Mouse (Mus musculus) olfactory bulb, adult 2 months (tissue): ENCODE measurements around the gene Cntnap2. TPM values are rescaled to one million over a fixed set of nuclear protein-coding genes. Genes with fewer than 3 reads are reported as not detected.
"Not testable (repeated sequence)": the region's sequence is repeated elsewhere in the genome, so short reads cannot be mapped to it uniquely, and the experiment has no call there.

Experiments
- H3K27ac ChIP-seq: fragments of 200-500 bp; 2 replicates; pipeline ENCODE4 v1.5.1; 2012; ENCODE audit warnings: low read depth, low read length; ENCODE audit not compliant: insufficient read depth
- H3K4me1 ChIP-seq: fragments of 200-500 bp; 2 replicates; pipeline ENCODE4 v1.6.1; 2012; ENCODE audit warnings: low read length; ENCODE audit not compliant: control insufficient read depth, insufficient read depth
- H3K4me3 ChIP-seq: fragments of 200-500 bp; 2 replicates; pipeline ENCODE4 v1.5.1; 2012; ENCODE audit warnings: mild to moderate bottlenecking, low read depth, low read length, moderate library complexity; ENCODE audit not compliant: insufficient read depth
- CTCF ChIP-seq: fragments of 200-500 bp; IDR thresholded peaks from 2 replicates; pipeline ENCODE4 v1.5.1; 2012; ENCODE audit warnings: low read depth, mild to moderate bottlenecking, low read length, moderate library complexity; ENCODE audit not compliant: insufficient read depth
- POLR2A ChIP-seq: fragments of 200-500 bp; IDR thresholded peaks from 2 replicates; pipeline ENCODE4 v1.6.1; 2012; ENCODE audit warnings: mild to moderate bottlenecking, low read depth, low read length, moderate library complexity; ENCODE audit not compliant: insufficient read depth
- WGBS: fragments of 180-500 bp; shearing (Covaris S2); methylation state at CpG from one replicate; pipeline ENCODE4 v1.1.7; 2018; 5-methylcytosine and 5-hydroxymethylcytosine counted together
- polyA plus RNA-seq: library from polyadenylated mRNA; stranded (reverse); fragments of >200 nt; gene quantifications from 2 replicates; pipeline ENCODE4 v1.2.4, GENCODE M21; 2012; ENCODE audit warnings: low replicate concordance; ENCODE audit not compliant: missing spikeins, insufficient read depth, insufficient read length

Cntnap2 gene
- polyA plus RNA-seq, 1 experiment, result not detected

GRCm38 (mm10) chr6:47197570-47197969 is 2138.4 kb downstream of the Cntnap2 start:
- Histone ChIP-seq H3K4me1 (no peaks in the 10 kb centered on the region), H3K27ac (no peak overlapping the region), H3K4me3 (no peak overlapping the region)
- TF ChIP-seq CTCF (no peak), POLR2A (no peak)

GRCm38 (mm10) chr6:47200671-47201070 is 2141.5 kb downstream of the Cntnap2 start:
- Histone ChIP-seq H3K27ac (no peak overlapping the region), H3K4me3 (no peak overlapping the region), H3K4me1 (no peaks in the 10 kb centered on the region)
- TF ChIP-seq POLR2A, result no peak
- TF ChIP-seq CTCF, result no peak

- WGBS, result 95% methylated on average over 1 of the region's 1 CpGs
- TF ChIP-seq POLR2A (no peak), CTCF (no peak)
- H3K4me1 ChIP-seq, result no peaks in the 10 kb centered on the region
- H3K4me3 ChIP-seq, result no peak overlapping the region
- H3K27ac ChIP-seq, result no peak overlapping the region
Observed at GRCm38 (mm10) chr6:47208031-47208430, 2148.9 kb downstream of the Cntnap2 start.

GRCm38 (mm10) chr6:47214731-47215130 is 2155.6 kb downstream of the Cntnap2 start:
- Histone ChIP-seq H3K27ac (no peak overlapping the region), H3K4me3 (no peak overlapping the region), H3K4me1 (no peaks in the 10 kb centered on the region)
- TF ChIP-seq CTCF, result no peak
- no peak for TF ChIP-seq POLR2A

- WGBS, result 81% methylated on average over 1 of the region's 1 CpGs
- H3K27ac ChIP-seq, H3K4me3 ChIP-seq: not testable (repeated sequence)
Observed at GRCm38 (mm10) chr6:47223578-47223977, 2164.4 kb downstream of the Cntnap2 start.

GRCm38 (mm10) chr6:47225391-47225790 is 2166.2 kb downstream of the Cntnap2 start:
- WGBS, result 95% methylated on average over 3 of the region's 3 CpGs
- not testable (repeated sequence) for H3K4me1 ChIP-seq, H3K4me3 ChIP-seq, H3K27ac ChIP-seq

More at GRCm38 (mm10) chr6:47223578-47223977, 2164.4 kb downstream of the Cntnap2 start:
- H3K4me1 ChIP-seq, result not testable (repeated sequence)

- H3K27ac ChIP-seq, result no peak overlapping the region
- no peak overlapping the region for H3K4me3 ChIP-seq
- TF ChIP-seq CTCF (no peak), POLR2A (no peak)
- WGBS, result 39% methylated on average over 3 of the region's 3 CpGs
- H3K4me1 ChIP-seq, result no peaks in the 10 kb centered on the region; the same call in 1 of the 2 replicates
Observed at GRCm38 (mm10) chr6:47227601-47228000, 2168.4 kb downstream of the Cntnap2 start.

GRCm38 (mm10) chr6:47228676-47229317 is 2169.6 kb downstream of the Cntnap2 start:
- Histone ChIP-seq H3K4me1 (no peaks in the 10 kb centered on the region; the same call in 1 of the 2 replicates), H3K27ac (no peak overlapping the region), H3K4me3 (no peak overlapping the region)
- TF ChIP-seq POLR2A, result no peak
- no peak for TF ChIP-seq CTCF
- WGBS, result 51% methylated on average over 7 of the region's 7 CpGs

GRCm38 (mm10) chr6:47231513-47231912 is 2172.4 kb downstream of the Cntnap2 start:
- 86% methylated on average over 6 of the region's 6 CpGs for WGBS
- Histone ChIP-seq H3K27ac (no peak overlapping the region), H3K4me3 (no peak overlapping the region), H3K4me1 (no peaks in the 10 kb centered on the region; the same call in 1 of the 2 replicates)
- TF ChIP-seq POLR2A, result no peak
- TF ChIP-seq CTCF, result no peak

GRCm38 (mm10) chr6:47239376-47239921 is 2180.3 kb downstream of the Cntnap2 start:
- Histone ChIP-seq H3K4me3 (no peak overlapping the region), H3K4me1 (peaks cover 4% of the 10 kb centered on the region), H3K27ac (peak overlapping the region; percentile 77)
- no peak for TF ChIP-seq POLR2A
- WGBS, result 16% methylated on average over 3 of the region's 3 CpGs
